Mouse (Mus musculus): ENCODE results near the gene Prim2. TPM values are rescaled to one million over a fixed set of nuclear protein-coding genes. Genes with fewer than 3 reads are reported as not detected.

Prim2 gene
- 4.8 and 6.5 TPM in 2 replicates for polyA plus RNA-seq (2012; rRNA removed)

DNA sequence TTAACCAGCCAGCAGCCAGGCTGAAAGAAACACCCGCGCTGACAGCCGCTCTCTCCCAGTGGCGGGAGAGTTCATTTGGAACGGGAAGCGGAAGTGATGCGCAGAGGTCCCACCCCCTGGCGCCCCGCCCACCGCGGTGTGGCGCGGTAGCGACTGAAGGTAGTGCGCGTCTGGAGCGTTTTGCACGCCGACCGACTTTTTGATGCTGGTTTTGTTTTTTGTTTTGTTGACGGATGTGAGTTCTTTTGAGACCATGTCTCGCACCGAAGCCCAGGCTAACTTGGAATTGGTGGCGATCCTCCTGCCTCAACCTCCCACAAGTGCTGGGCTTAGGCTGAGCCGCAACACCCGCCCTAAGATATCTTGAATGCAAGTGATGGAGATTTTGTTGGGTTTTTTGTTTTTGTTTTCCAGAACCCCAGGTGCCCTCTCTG, at the start of gene Prim2:
TSS of gene Prim2 (minus strand) at position 88 of the 434 bp plus-strand sequence.

Other genes with a start within 250 kb of the Prim2 start
- 9.1 and 12.1 TPM in 2 replicates for gene Rab23, start 50.1 kb upstream of the Prim2 start, polyA plus RNA-seq (2012; rRNA removed)
- gene Bag2, start 88.0 kb upstream of the Prim2 start, polyA plus RNA-seq (2012; rRNA removed), result 34.4 and 36.6 TPM in 2 replicates
- gene Zfp451, start 144.8 kb upstream of the Prim2 start, polyA plus RNA-seq (2012; rRNA removed), result 8.0 and 8.9 TPM in 2 replicates
- 0.24 and 0.35 TPM in 2 replicates for gene Bend6, start 238.0 kb upstream of the Prim2 start, polyA plus RNA-seq (2012; rRNA removed)
- 50.0 and 51.5 TPM in 2 replicates for gene Dst, start 238.4 kb upstream of the Prim2 start, polyA plus RNA-seq (2012; rRNA removed)

All from ovary, adult 2 months (tissue).